Mouse (Mus musculus): Measurements from ENCODE around the gene Tfap4.

Gene Tfap4

DNA sequence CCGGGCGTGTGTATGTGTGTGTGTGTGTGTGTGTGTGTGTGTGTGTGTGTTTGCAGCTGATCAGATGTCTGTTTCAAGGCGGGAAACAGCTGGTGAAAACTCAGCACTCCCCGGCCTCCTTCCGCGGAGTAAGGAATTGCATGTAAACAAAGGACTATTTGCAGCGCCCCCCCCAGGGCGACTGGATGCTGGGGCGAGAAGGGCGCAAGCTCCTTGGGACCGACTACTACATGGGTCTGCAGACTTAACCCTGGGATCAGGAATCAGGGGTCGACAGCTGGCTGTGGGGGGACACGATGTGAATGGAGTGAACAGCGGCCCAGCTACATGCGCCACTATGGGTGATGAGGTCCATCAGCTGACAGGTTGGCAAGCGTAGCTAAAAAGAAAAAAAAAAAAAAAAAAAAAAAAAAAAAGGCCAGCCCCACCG is at the start of gene Tfap4:
Tfap4 (minus strand) TSS at position 140 of the 430 bp plus-strand sequence.
- CTCF ChIA-PET = interaction anchor here (0.6 to 0.7 kb wide), 4 partner anchors 20 to 94 kb away, joined by 4 to 6 read pairs (median 4); no protein-coding TSS in a partner anchor

DNA sequence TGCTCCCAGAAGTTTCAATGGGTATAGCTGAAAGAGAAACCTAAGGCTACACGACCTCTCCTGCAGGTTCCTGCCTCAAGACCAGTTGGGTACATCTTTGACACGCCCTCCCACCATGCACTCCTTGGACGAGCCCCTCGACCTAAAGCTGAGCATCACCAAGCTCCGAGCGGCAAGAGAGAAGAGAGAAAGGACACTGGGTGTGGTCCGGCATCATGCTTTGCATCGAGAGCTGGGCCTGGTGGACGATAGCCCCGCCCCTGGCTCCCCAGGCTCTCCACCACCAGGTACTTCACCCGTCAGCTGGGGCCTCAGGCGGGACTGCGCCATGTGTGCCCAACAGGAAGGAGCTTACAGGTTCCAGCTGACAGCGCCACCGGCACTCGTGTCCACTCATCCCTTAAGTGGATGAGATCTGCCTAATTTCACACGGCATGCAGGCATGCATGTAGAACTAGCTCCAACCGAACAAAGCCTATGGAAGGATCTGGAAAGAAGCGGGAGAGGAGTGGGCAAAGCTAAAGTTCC is 48.9 kb upstream of the Tfap4 start:
- CTCF ChIA-PET = interaction anchor here (1.3 to 2.2 kb wide), 2 partner anchors 13 to 38 kb away, joined by 3 to 5 read pairs; no protein-coding TSS in a partner anchor

DNA sequence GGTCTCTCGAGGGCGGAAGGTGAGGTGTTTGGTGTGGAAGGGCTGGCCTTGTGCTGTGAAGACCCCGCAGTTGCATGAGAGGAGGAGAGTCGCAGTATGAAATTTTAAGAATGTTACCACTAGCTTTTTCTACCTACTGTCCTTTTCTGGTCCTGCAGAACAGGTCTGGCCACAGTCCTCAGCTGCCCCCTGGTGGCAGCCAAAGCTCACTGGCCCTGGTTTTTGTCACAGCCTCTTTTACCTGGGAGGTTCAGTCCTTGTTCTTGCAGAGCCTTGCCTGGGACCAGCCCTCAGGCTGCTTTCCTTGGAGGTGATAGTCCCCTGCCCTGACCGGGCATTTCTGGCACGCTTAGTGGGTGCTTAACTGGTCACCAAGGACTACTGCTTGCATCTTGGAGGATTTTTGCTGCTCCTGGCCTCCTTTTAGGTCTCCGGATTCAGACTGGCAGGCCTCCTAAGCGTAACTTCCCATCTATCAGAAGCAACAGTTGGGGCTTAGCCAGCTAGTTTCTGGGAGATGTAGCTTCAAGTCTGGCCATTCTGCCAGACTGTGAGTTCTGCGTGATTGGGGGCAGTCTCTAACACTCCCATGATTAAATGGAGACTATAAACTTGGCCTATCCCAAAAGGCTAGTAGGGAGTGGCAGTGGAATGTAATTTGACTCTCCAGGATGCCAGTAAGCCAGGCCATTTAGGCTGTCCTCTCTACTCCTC is 48.3 kb upstream of the Tfap4 start:
- CTCF ChIA-PET = interaction anchor here (0.5 to 2.2 kb wide), 7 partner anchors 13 to 60 kb away, joined by 3 to 6 read pairs (median 3); no protein-coding TSS in a partner anchor

DNA sequence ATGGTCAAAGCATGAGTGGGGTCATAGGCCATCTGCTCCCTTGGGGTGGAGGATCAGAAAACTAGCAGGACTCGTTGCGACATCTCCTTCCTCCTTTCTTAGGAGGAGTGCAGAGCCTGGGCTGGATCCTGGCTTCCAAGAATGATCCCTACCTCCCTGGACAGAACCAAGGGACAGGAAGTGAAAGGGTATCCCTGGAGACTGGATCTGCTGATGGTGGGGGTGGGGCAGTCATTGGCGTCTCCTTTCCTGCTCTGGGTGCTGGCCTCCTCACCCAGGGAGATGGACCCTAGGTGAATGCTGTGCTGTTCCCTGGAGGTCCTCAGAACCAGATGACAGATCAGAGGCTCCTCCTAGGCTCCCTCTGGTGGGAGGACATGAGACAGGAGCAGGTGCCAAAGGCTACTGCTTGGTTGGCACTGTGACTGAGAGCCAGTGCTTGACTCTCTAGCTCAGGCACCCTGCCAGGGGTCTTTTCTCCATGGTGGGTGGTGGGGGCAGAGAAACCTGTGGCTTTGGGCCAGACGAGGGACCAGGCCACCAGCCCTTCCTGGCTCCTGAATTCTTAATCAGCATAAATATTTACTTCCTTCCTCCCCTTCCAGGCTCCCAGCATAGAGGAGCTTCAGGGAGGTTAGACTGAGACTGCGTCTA is 46.9 kb upstream of the Tfap4 start:
- CTCF ChIA-PET = interaction anchor here (1.4 to 2.2 kb wide), 2 partner anchors 36 to 61 kb away, joined by 3 to 5 read pairs; no protein-coding TSS in a partner anchor

DNA sequence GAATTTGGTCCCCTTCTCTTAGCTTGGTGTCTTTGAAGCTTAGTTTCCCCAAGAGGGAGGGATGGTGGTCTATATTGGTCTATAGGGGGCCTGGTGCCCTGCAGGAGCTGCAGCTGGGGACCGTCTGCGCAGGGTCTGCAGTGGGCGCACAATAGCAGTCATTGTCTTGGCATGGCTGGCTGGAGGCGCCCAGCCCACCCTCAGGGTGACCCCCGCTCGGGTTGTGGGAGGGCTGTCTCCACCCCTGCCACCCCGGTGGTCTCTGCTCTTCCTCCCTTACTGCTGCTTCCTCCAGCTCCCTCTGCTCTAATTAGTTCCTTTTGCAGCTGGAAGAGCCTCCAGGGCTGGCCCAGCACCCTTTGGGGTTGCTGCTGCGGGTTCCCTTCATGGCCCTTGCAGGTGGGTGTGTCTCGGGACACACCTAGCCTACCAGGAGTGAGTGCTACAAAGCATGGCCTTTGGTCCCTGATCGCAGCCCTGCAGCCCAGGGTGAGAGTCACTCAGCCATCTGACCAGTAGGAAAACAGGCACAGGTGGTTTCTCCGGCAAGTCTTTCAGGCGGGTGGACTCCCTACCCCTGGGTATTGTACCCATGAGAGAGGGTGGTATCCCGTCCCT is 46.0 kb upstream of the Tfap4 start:
- CTCF ChIA-PET = no interaction called here

GRCm38 (mm10) chr16:4604293-4604837 is 44.7 kb upstream of the Tfap4 start:
- CTCF ChIA-PET = no interaction called here

- CTCF ChIA-PET = no interaction called here
Observed at GRCm38 (mm10) chr16:4603453-4603837, 43.8 kb upstream of the Tfap4 start.

DNA sequence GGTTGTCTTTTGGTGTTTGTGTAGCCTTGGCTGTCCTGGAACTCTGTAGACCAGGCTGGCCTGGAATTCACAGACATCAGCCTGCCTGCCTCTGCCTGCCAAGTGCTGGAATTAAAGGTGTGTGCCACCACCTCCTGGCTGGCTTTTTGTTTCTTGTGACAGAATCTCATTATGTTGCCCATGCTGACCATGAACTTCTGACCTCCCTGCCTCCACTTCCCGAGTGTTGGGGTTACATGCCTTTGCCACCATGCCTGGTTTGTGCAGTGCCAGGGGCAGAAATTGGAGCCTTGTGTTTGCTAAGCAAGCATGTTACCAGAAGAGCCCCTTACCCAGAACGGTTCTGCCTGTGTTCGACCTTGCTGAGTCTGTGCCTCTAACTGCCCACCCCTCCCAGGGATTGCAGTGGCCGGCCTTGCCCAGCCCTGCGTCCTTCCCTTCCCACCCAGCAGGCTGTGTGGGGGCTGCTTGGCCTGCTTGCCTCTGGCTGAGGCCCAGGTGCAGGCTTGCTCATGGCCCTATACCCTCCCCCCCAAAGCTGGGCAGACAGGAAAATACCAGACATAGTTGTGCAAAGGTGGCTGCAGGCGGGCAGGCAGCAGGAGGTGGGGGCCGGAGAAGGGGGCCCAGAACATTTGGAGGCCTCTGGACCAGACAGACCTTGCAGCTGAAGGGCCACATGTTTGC is 43.3 kb upstream of the Tfap4 start:
- CTCF ChIA-PET = no interaction called here

GRCm38 (mm10) chr16:4602189-4602588 is 42.5 kb upstream of the Tfap4 start:
- CTCF ChIA-PET = no interaction called here

DNA sequence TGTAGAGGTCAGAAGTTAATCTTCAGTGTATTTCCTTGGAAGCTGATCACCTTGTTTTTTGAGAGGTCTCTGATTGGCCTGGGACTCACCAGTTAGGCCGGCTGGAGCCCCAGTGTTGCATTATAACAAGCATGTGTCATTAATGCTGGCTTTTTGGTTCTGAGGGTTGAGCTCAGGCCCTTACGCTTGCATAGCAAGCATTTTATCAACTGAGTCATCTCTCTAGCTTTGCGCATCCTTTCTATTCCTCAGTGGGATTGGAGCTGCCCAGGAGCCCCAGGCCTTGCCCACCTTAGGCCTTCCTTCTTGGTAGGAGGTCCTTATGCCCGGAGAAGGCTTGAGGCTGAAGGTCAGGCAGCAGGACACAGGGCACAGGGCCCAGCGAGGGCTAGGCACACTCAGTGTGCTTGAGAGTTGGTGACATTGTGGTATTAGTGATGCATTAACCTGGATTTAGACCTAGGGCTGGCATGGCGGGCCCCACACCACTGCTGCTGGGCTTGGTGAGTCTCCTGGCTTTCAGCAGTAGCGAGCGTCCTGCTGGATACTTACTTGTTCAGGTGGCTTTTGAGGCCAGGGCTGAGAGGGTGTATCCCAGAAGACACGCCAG is 41.2 kb upstream of the Tfap4 start:
- CTCF ChIA-PET = no interaction called here

GRCm38 (mm10) chr16:4599616-4600015 is 40.0 kb upstream of the Tfap4 start:
- CTCF ChIA-PET = no interaction called here

GRCm38 (mm10) chr16:4598891-4599543 is 39.4 kb upstream of the Tfap4 start:
- CTCF ChIA-PET = no interaction called here

- CTCF ChIA-PET = no interaction called here
Observed at GRCm38 (mm10) chr16:4598041-4598440, 38.4 kb upstream of the Tfap4 start.

GRCm38 (mm10) chr16:4597296-4597695 is 37.6 kb upstream of the Tfap4 start:
- CTCF ChIA-PET = no interaction called here

DNA sequence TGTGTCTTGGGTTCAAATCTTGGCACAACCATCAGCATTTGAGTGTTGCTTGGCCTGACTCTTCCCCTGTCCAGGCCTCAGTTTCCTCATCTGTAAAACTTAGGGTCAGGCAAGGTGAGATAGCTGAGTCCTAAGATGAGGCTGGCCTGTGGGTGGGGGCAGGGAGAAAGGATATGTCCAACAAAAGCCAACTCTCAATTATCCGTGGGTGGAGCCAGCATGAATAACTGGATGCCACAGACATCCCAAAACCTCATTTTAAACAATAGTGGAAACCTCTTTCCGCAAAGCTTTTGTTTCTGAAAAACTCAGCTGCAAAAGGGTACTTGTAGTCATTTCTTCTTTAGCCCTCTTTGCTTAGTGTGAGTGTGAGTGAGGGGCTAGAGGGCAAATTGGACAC is 37.2 kb upstream of the Tfap4 start:
- CTCF ChIA-PET = interaction anchor here (0.6 kb wide), 1 partner anchor 216 kb away, joined by 9 read pairs; no protein-coding TSS in a partner anchor

DNA sequence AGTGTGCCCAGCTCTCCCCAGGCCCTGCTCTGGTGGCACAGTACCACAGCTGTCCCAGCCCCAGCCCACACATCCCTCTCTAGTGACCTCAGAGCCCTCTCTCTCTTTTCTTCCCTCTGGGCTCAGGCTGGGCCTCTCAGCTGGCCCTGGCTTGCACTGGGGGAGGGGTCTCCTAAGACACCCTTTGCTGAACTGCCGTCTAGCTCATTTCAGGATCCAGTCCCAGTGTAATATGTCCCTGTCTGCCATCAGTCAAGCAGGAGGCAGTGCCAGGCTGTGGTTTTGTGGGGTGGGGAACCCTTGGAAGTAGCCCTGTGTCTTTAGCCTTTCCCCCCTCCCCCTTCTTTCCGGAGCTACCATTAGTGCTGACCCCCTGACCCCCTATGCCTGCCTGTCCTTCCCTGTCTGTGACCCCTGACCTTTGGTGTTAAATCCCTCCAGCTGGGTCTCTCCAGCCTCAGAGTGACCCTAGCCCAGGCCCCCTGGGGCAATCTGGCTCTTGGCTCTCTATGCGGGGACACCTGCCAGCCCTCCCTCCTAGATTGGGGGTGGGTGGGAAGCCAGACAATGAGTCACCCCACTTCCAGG is 36.6 kb upstream of the Tfap4 start:
- CTCF ChIA-PET = interaction anchor here (0.6 to 0.7 kb wide), 2 partner anchors 22 to 215 kb away, joined by 3 to 9 read pairs; no protein-coding TSS in a partner anchor

DNA sequence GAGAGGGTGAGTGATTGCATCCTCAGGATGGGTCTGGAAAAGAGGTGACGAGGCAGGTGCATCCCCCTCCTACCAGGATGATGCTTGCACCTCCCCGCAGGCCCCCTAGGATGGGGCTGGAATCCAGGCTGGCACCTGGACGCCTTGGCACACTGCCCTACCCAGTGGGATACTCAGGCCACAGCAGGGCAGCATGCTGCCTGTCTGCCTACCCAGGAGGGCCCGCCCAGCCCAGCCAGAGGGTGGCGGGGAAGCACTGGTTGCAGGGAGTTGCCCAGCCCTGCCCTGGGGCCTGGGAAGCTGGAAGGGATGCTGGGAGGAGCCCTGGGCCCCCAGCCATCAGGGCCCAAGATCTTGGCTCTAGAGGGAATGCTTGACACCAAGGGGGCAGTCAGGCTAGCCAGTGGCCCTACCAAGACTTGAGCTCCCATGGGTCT is 35.9 kb upstream of the Tfap4 start:
- CTCF ChIA-PET = interaction anchor here (0.7 to 0.9 kb wide), 3 partner anchors 13 to 431 kb away, joined by 3 to 4 read pairs (median 3); no protein-coding TSS in a partner anchor

GRCm38 (mm10) chr16:4594814-4595526 is 35.3 kb upstream of the Tfap4 start:
- CTCF ChIA-PET = interaction anchor here (0.7 to 0.9 kb wide), 3 partner anchors 13 to 432 kb away, joined by 3 to 4 read pairs (median 3); no protein-coding TSS in a partner anchor
